Mouse (Mus musculus) C2C12 (cell line): ENCODE measurements around the gene Rbfox3.

ENCODE experiments used
- CEBPB ChIP-seq: IDR thresholded peaks from one replicate; pipeline ENCODE4 v1.6.1; 2011; ENCODE audit warnings: low read depth, mild to moderate bottlenecking, control low read depth, moderate library complexity
- CTCF ChIP-seq: IDR thresholded peaks from one replicate; pipeline ENCODE4 v1.5.1; 2011; ENCODE audit not compliant: control insufficient read depth, insufficient read depth, insufficient read length
- FOSL1 ChIP-seq: IDR thresholded peaks from one replicate; pipeline ENCODE4 v1.8.0; 2011; ENCODE audit warnings: mild to moderate bottlenecking, low read length; ENCODE audit not compliant: poor library complexity, insufficient read depth, severe bottlenecking
- MAX ChIP-seq: IDR thresholded peaks from one replicate; pipeline ENCODE4 v1.6.1; 2011; ENCODE audit warnings: mild to moderate bottlenecking, control low read depth
- MYOG ChIP-seq: IDR thresholded peaks from one replicate; pipeline ENCODE4 v1.6.1; 2011; ENCODE audit not compliant: control insufficient read depth, insufficient read length; ENCODE audit errors: extremely low read depth
- USF1 ChIP-seq: IDR thresholded peaks from one replicate; pipeline ENCODE4 v1.6.1; 2011; ENCODE audit warnings: low read depth, mild to moderate bottlenecking, control low read depth, moderate library complexity

- TF ChIP-seq CTCF (no peak), MYOG (no peak), MAX (no peak), USF1 (no peak), CEBPB (no peak), FOSL1 (no peak)
Observed at GRCm38 (mm10) chr11:118894196-118894595, 17.2 kb downstream of the Rbfox3 start.
